Mouse (Mus musculus): ENCODE results near the gene Csn1s1. TPM values are rescaled to one million over a fixed set of nuclear protein-coding genes. Genes with fewer than 3 reads are reported as not detected.

Gene Csn1s1
- polyA plus RNA-seq (2012; rRNA removed): not detected in 2 replicates

DNA sequence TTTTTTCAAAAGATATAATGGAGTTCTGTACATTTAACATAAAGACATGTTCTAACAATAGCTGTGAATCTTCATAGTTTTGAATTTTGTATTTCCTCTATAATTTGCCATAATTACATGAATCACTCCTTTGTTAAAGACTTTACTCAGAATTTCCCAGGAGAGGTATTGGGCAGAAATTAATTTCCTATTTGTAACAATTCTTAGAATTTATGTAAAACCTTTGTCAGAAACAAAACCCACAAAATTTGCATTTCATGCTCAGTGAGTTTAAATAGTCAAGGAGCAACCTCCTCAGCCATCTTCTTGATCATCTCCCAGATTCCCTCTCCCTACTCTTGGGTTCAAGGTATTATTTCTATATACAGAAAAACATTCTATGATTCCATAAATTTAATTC is at the start of gene Csn1s1:
TSS of gene Csn1s1 (plus strand) at position 301 of the 400 bp plus-strand sequence.
- TF ChIP-seq POLR2A (IDR thresholded peaks at IDR 0.05; ENCODE audit: low read depth, low read length) (no peak), CTCF (IDR thresholded peaks at IDR 0.05; ENCODE audit: extremely low read depth, insufficient read depth, insufficient read length, insufficient replicate concordance) (no peak)
- DNase-seq (ENCODE audit: low read depth in 1 of 2, low spot score in 2 of 2): no peak
- no peaks in the 10 kb centered on the region for H3K4me1 ChIP-seq (ENCODE audit: control insufficient read depth, insufficient read depth, insufficient read length)
- H3K27me3 ChIP-seq (ENCODE audit: control insufficient read depth, insufficient read depth, low read length): no peaks in the 10 kb centered on the region
- H3K4me3 ChIP-seq (ENCODE audit: extremely low read depth, insufficient read depth, insufficient read length): no peak within 1 kb of the TSS
- no peaks in the 10 kb centered on the region for H3K36me3 ChIP-seq (ENCODE audit: control insufficient read depth, insufficient read depth, low read length)
- H3K27ac ChIP-seq (ENCODE audit: insufficient read depth, low read length): no peak within 1 kb of the TSS

DNA sequence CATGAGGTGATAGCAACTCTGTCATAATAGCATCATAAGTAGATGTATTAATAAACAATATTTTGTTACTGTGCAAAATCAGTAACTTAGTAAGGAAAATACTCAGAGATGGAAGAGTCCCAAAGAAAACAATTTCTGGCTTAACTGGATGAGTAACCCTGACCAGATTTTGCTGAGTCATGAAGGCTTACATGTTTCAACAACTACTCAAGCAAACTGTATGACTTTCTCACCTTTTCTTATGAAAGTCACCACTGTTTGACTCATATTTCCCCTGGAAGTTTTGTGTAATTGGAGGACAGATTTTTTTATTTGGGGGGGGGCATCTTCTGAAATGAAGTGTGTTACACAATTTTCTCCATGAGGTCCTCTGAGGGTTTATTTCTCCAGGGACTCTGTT is 43.3 kb upstream of the Csn1s1 start:
- Histone ChIP-seq H3K4me1 (ENCODE audit: control insufficient read depth, insufficient read depth, insufficient read length) (no peaks in the 10 kb centered on the region), H3K27ac (ENCODE audit: insufficient read depth, low read length) (no peak overlapping the region), H3K4me3 (ENCODE audit: extremely low read depth, insufficient read depth, insufficient read length) (no peak overlapping the region), H3K36me3 (ENCODE audit: control insufficient read depth, insufficient read depth, low read length) (no peaks in the 10 kb centered on the region), H3K27me3 (ENCODE audit: control insufficient read depth, insufficient read depth, low read length) (no peaks in the 10 kb centered on the region)
- TF ChIP-seq CTCF (IDR thresholded peaks at IDR 0.05; ENCODE audit: extremely low read depth, insufficient read depth, insufficient read length, insufficient replicate concordance) (no peak), POLR2A (IDR thresholded peaks at IDR 0.05; ENCODE audit: low read depth, low read length) (no peak)
- no peak for DNase-seq (ENCODE audit: low read depth in 1 of 2, low spot score in 2 of 2)

DNA sequence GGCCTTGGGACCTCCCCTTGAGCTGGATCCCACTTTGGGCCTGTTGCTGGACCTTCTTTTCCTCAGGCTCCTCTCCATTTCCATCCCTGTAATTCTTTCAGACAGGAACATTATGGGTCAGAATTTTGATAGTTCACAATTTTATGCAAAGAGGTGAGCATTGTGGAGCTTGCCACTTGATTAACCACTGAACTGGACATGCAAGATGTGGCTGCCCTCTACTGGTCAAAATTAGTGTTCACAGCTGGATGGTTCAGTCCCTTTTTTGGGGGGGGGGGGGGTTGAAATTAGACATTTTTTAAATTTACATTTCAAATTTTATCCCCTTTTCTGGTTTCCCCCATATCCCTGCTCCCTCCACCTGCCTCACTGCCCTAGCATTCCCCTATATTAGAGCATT is 23.2 kb upstream of the Csn1s1 start:
- H3K4me1 ChIP-seq (ENCODE audit: control insufficient read depth, insufficient read depth, insufficient read length): no peaks in the 10 kb centered on the region
- no peaks in the 10 kb centered on the region for H3K27me3 ChIP-seq (ENCODE audit: control insufficient read depth, insufficient read depth, low read length)
- no peak overlapping the region for H3K27ac ChIP-seq (ENCODE audit: insufficient read depth, low read length)
- TF ChIP-seq POLR2A (IDR thresholded peaks at IDR 0.05; ENCODE audit: low read depth, low read length): no peak
- TF ChIP-seq CTCF (IDR thresholded peaks at IDR 0.05; ENCODE audit: extremely low read depth, insufficient read depth, insufficient read length, insufficient replicate concordance): no peak
- H3K4me3 ChIP-seq (ENCODE audit: extremely low read depth, insufficient read depth, insufficient read length): no peak overlapping the region
- DNase-seq (ENCODE audit: low read depth in 1 of 2, low spot score in 2 of 2): no peak
- no peaks in the 10 kb centered on the region for H3K36me3 ChIP-seq (ENCODE audit: control insufficient read depth, insufficient read depth, low read length)

GRCm38 (mm10) chr5:87699530-87699929 is 33.5 kb downstream of the Csn1s1 start, which contains the start of gene Csn2:
Csn2 (minus strand) TSS chr5:87699630.
- Histone ChIP-seq H3K27me3 (ENCODE audit: control insufficient read depth, insufficient read depth, low read length) (no peaks in the 10 kb centered on the region), H3K4me3 (ENCODE audit: extremely low read depth, insufficient read depth, insufficient read length) (no peak within 1 kb of the TSS), H3K4me1 (ENCODE audit: control insufficient read depth, insufficient read depth, insufficient read length) (no peaks in the 10 kb centered on the region), H3K27ac (ENCODE audit: insufficient read depth, low read length) (no peak within 1 kb of the TSS), H3K36me3 (ENCODE audit: control insufficient read depth, insufficient read depth, low read length) (no peaks in the 10 kb centered on the region)
- WGBS: 81% methylated on average over 3 of the region's 3 CpGs
- no peak for DNase-seq (ENCODE audit: low read depth in 1 of 2, low spot score in 2 of 2)
- TF ChIP-seq POLR2A (IDR thresholded peaks at IDR 0.05; ENCODE audit: low read depth, low read length): no peak
- no peak for TF ChIP-seq CTCF (IDR thresholded peaks at IDR 0.05; ENCODE audit: extremely low read depth, insufficient read depth, insufficient read length, insufficient replicate concordance)

DNA sequence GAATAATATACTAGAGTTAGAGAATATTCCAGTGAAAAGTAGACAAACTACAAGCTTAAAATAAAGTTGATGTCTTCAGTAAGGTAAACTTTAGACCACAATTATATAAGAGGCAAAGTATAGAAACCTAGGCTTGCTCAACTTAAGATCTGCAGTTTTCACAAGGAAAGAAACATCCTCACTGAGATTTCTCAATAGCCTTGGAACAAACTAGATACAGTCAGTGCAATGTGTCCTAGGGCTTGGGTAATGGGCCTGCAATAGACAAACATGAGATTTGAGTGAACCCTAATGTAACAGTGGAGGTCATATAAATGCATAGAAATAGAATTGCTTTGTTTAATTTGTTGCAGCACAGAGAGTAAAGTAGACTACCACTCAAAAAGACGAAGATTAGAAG is 39.9 kb downstream of the Csn1s1 start:
- Histone ChIP-seq H3K36me3 (ENCODE audit: control insufficient read depth, insufficient read depth, low read length) (no peaks in the 10 kb centered on the region), H3K4me3 (ENCODE audit: extremely low read depth, insufficient read depth, insufficient read length) (no peak overlapping the region), H3K4me1 (ENCODE audit: control insufficient read depth, insufficient read depth, insufficient read length) (no peaks in the 10 kb centered on the region), H3K27me3 (ENCODE audit: control insufficient read depth, insufficient read depth, low read length) (no peaks in the 10 kb centered on the region), H3K27ac (ENCODE audit: insufficient read depth, low read length) (no peak overlapping the region)
- TF ChIP-seq POLR2A (IDR thresholded peaks at IDR 0.05; ENCODE audit: low read depth, low read length) (no peak), CTCF (IDR thresholded peaks at IDR 0.05; ENCODE audit: extremely low read depth, insufficient read depth, insufficient read length, insufficient replicate concordance) (no peak)
- 68% methylated on average over 1 of the region's 1 CpGs for WGBS
- DNase-seq (ENCODE audit: low read depth in 1 of 2, low spot score in 2 of 2): no peak

Other genes starting within 250 kb of the Csn1s1 start
- gene Ugt2b38, start 242.0 kb upstream of the Csn1s1 start, polyA plus RNA-seq (2012; rRNA removed): not detected in 2 replicates
- not detected in 2 replicates for gene Ugt2a2, start 183.9 kb upstream of the Csn1s1 start, polyA plus RNA-seq (2012; rRNA removed)
- gene Gm43638, start 179.4 kb upstream of the Csn1s1 start, polyA plus RNA-seq (2012; rRNA removed): not detected in 2 replicates
- not detected in 2 replicates for gene Ugt2a1, start 175.3 kb upstream of the Csn1s1 start, polyA plus RNA-seq (2012; rRNA removed)
- not detected in 2 replicates for gene Sult1b1, start 128.0 kb upstream of the Csn1s1 start, polyA plus RNA-seq (2012; rRNA removed)
- not detected in 2 replicates for gene Sult1d1, start 97.2 kb upstream of the Csn1s1 start, polyA plus RNA-seq (2012; rRNA removed)
- gene Sult1e1, start 74.6 kb upstream of the Csn1s1 start, polyA plus RNA-seq (2012; rRNA removed): not detected in 2 replicates
- 0.11 TPM in 1 of 2 replicates, not detected in the other for gene Csn2, start 33.4 kb downstream of the Csn1s1 start, polyA plus RNA-seq (2012; rRNA removed)
- gene Csn1s2a, start 108.4 kb downstream of the Csn1s1 start, polyA plus RNA-seq (2012; rRNA removed): not detected in 2 replicates
- not detected in 2 replicates for gene Csn1s2b, start 141.9 kb downstream of the Csn1s1 start, polyA plus RNA-seq (2012; rRNA removed)
- gene Prr27, start 159.5 kb downstream of the Csn1s1 start, polyA plus RNA-seq (2012; rRNA removed): not detected in 2 replicates
- gene Odam, start 218.8 kb downstream of the Csn1s1 start, polyA plus RNA-seq (2012; rRNA removed): not detected in 2 replicates